Comparison of ENCODE assay signal across 14 mouse cellular contexts in genomic region chr17:84335996-84336395, GRCm38 (mm10).
DNase-seq lines count a peak whose midpoint lies in the region; ATAC-seq lines count a peak whose summit lies in the region.
"Had no signal": no experiment of that assay in that cellular context is flagged by ENCODE, and none has a peak within 500 bp of the region (broad histone marks: within the 10 kb centered on the region; RNA-seq: fewer than 3 reads in every experiment).

No protein-coding gene starts in this region.

- ATAC-seq in activated CD4-positive, CD25-positive, alpha-beta regulatory T cell, adult 4 months = peak; percentile 11
- ATAC-seq: forebrain, embryonic 15.5 days; inflammation-experienced regulatory T-cells, adult 6 months had no signal

- peak; percentile 56 for DNase-seq in CD4-positive helper T cell, adult 2 months (ENCODE audit: low read depth, low spot score)
- DNase-seq in CD4-positive, CD25-positive, alpha-beta regulatory T cell, adult 2 months (ENCODE audit: low read depth, low spot score) = peak; percentile 64
- peak; percentile 64 to 74 for DNase-seq in natural killer cell, adult 2 months (ENCODE audit: low spot score in 2 of 2)
- DNase-seq in right cerebral cortex, postnatal 25 days = no peak
- DNase-seq in cerebellum, adult 9-10 months = no peak
- DNase-seq: adrenal gland, postnatal 10 days; cerebellum, adult 11 months; cerebellum, adult 8-10 months; cerebellum, postnatal 25 days; gastrocnemius, postnatal 10 days; heart, postnatal 36 days had no signal

Comparison
In these comparisons a context has a peak if more than half of its experiments do, and no peak if none do; other contexts are left out.
1. DNase-seq: peak in CD4-positive helper T cell, adult 2 months (single experiment), CD4-positive, CD25-positive, alpha-beta regulatory T cell, adult 2 months (single experiment) and natural killer cell, adult 2 months (2 of 2); none in right cerebral cortex, postnatal 25 days (single experiment) and cerebellum, adult 9-10 months (single experiment).